Mouse (Mus musculus) stomach, embryonic 16.5 days (tissue): ENCODE results near the gene Lin52. TPM values are rescaled to one million over a fixed set of nuclear protein-coding genes. Genes with fewer than 3 reads are reported as not detected.

Experiments used
- polyA plus RNA-seq: library from polyadenylated mRNA; unstranded; fragments of >200 nt; fragmentation: Nextera tagmentation; extraction: Ambion mirVana; gene quantifications from 2 replicates; pipeline ENCODE4 v1.2.1, GENCODE M21; 2015

The Lin52 gene
- polyA plus RNA-seq, 1 experiment from 2014 or later = 16.3 TPM

Other genes with a start within 250 kb of the Lin52 start
- 8.7 and 9.4 TPM in 2 replicates for gene Elmsan1, start 232.5 kb upstream of the Lin52 start, polyA plus RNA-seq
- 32.0 and 34.5 TPM in 2 replicates for gene Ptgr2, start 166.2 kb upstream of the Lin52 start, polyA plus RNA-seq
- gene Zfp410, start 134.6 kb upstream of the Lin52 start, polyA plus RNA-seq = 65.4 and 70.2 TPM in 2 replicates
- gene Coq6, start 89.8 kb upstream of the Lin52 start, polyA plus RNA-seq = 43.6 and 47.8 TPM in 2 replicates
- 2.6 and 3.6 TPM in 2 replicates for gene Fam161b, start 89.6 kb upstream of the Lin52 start, polyA plus RNA-seq
- 26.0 and 27.0 TPM in 2 replicates for gene Entpd5, start 42.4 kb upstream of the Lin52 start, polyA plus RNA-seq
- 0.70 and 0.89 TPM in 2 replicates for gene Bbof1, start 42.4 kb upstream of the Lin52 start, polyA plus RNA-seq
- 25.8 and 25.9 TPM in 2 replicates for gene Rnf113a2, start 34.2 kb upstream of the Lin52 start, polyA plus RNA-seq
- 47.4 and 48.2 TPM in 2 replicates for gene Aldh6a1, start 418 bp upstream of the Lin52 start, polyA plus RNA-seq
- not detected in 2 replicates for gene Vsx2, start 118.3 kb downstream of the Lin52 start, polyA plus RNA-seq
- gene Abcd4, start 166.0 kb downstream of the Lin52 start, polyA plus RNA-seq = 12.8 and 13.2 TPM in 2 replicates
- not detected in 2 replicates for gene Vrtn, start 189.6 kb downstream of the Lin52 start, polyA plus RNA-seq
- 0.09 and 0.12 TPM in 2 replicates for gene Syndig1l, start 247.4 kb downstream of the Lin52 start, polyA plus RNA-seq